Mouse (Mus musculus) neural tube, embryonic 10.5 days (tissue): ENCODE measurements at regions not wholly inside any gene's neighbourhood (a gene's known extent, or its start where the extent isn't known, plus 50 kb on each side); places are given as distances from the start of the nearest gene placed in this dataset.

Experiments used
- DNase-seq: peaks from one replicate; pipeline ENCODE4 v3.0.0-alpha.2; 2017; ENCODE audit warnings: low spot score; ENCODE audit errors: extremely low spot score

- no peak for DNase-seq
These were observed 671.8 kb downstream of the 5730522E02Rik start for GRCm38 (mm10) chr11:25538641-25539258.

DNA sequence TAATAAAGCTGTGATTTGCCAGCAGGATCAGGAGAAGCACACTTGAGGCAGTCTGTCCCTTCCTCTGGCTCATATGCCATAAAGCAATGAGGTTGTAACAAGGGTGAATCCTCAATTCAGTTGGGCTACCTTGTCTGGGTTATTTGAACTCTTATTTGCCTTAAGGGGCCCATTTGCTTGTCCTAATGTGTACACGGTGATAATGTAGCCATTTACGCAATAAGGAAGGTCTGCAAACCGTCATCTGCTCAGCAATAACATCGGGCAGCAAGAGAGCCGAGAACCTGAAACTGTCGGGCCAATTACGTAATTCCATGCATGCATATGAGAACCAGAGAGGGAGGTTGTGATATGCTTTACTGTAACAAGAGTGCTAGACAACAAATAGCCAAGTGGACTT lies 674.5 kb downstream of the 5730522E02Rik start:
- no peak for DNase-seq

GRCm38 (mm10) chr11:25533081-25533480 lies 677.5 kb downstream of the 5730522E02Rik start:
- no peak for DNase-seq

DNA sequence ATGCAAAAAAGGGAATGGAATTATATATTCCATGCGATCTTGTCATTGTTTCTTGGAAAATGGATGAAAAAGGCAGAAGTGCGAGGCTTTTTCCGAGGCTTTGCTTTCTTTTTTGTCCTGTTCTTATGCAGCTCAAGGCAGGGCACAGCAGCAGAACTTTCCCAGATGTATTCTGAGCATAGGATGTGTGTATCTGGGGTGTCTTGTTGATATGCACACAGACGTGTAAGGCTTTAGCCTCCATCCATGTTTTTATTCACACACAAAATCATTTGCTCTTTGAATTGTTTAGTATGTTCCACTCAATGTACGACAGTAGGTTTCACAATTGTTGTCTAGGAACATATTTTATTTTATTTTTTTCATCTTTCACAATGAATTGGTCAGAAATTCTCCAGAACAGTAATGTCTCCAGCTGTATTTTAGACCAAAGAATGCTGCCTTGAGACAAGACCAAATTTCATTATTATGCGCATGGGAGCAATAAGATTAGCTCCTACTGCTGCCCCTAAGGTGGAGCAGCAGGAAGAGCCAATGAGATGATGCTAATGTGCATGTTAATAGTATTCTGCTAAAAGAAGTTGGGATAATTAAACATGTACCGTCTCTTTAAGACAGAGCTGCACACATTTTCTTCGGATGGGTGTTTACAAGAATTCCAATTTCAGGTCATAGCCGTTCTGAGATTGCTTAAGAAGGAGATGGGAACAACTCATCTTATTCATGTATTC lies 678.7 kb downstream of the 5730522E02Rik start:
- no peak for DNase-seq

DNA sequence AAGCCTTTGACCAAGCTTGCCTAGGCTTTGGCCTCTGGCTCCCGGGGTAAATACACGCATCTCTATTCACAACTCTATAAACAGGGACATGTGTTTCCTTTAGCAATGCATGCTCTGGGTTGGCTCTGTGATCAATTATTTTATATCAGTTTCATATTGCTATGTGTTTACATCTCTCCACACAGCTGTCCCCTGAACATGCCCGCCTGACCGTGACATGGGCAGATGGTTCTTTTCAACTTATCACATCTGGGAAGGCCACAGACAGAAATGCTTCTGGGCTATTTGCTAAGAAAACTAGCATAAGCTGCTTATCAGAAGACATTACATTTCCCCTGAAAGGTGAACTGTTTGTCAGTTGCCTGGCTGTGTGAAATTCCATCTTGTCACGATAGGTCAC lies 682.5 kb downstream of the 5730522E02Rik start:
- no peak for DNase-seq

DNA sequence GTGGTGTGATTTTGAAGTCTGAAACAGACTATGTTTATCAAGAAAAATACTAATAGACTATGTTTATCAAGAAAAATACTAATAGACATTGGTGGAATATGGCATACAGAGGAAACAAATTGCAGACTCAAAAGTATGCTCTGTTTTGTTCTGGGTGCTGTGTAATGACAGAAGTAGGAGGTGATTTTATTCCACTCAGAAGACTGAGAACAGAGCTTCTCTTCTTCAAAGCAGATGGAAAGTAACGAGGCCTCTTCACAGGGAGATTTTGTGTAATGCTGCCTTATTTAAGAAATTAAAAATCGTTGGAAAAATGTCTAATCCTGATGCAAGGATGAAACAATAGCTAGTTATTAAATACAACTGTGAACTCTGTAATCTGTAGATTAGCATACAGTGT lies 691.7 kb downstream of the 5730522E02Rik start:
- DNase-seq: no peak

DNA sequence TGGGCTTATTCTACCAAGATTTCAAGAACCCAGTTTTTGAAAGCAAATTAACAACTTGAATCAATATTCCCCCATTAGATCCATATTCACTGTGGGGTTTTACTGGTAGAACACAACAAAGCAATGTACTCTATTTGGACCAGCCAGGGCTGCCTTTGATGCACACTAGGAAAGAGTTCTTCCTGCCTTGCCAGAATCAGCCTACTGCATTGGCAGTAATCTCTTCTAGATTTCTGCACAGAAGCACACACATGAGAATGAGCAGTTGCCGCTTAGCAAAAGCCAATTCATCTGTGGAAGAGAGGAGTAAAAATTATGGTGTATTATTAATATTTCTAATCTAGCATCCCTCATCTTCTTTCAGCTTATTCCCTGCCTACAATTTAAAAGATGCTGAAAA lies 692.4 kb downstream of the 5730522E02Rik start:
- DNase-seq: no peak

- DNase-seq: no peak
These were observed 705.1 kb downstream of the 5730522E02Rik start for GRCm38 (mm10) chr11:25505500-25505899.

GRCm38 (mm10) chr11:25473682-25474365 lies 736.7 kb downstream of the 5730522E02Rik start:
- no peak for DNase-seq

DNA sequence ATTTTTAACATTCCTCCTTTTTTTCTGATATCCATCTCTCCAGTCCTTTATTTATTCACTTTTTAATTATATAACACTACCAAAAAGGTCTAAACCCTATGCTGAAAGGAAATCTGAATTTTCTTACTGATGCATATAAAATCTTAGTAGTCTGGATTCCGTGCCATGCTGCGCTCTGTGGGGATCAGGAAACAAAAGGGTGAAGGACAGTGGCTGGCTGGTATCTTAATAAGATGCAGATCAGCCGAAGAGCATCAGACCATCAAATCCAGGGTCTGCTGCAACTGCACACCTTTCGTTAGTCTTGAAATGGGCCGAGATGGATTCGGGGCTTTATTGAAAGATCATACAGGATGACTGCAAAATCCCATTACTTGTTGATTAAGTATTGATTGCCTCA lies 740.7 kb downstream of the 5730522E02Rik start:
- DNase-seq: no peak

DNA sequence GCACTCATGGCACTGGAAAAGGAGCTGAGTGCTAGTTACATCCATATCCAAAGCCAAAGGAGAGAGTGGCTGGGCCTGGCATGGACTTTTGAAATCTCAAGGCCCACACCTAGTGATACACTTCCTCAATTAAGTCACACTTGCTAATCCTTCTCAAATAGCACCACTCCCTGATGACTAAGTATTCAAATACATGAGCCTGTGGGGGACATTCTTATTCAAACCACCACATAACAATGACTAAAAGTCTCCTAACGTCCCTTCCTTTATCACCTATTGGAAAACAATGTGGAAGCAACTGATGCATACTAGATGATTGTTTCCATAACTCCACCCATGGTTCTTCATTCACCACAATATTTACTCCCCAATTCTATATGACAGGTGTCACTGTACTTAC lies 773.4 kb downstream of the 5730522E02Rik start:
- DNase-seq: no peak

DNA sequence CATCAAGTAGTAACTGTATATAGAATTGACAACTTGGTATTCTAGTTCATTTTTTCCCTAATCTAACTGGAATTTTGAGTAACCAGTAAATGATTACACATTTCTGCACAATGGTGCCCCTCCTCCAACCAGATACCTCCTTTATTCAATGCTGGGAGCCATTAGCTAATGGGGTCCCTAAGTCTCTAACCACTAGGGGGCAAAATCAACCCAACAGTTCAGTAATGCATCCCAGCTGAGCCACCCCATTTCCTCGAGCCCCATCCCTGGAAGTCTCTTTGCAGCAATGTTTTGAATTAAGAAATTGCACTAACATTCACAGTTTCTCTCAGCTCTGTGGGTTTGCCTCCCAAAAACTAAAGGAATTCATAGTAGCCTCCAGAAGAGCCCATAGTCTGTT lies 774.9 kb downstream of the 5730522E02Rik start:
- DNase-seq: no peak

- no peak for DNase-seq
These were observed 787.4 kb downstream of the 5730522E02Rik start for GRCm38 (mm10) chr11:25423186-25423585.

DNA sequence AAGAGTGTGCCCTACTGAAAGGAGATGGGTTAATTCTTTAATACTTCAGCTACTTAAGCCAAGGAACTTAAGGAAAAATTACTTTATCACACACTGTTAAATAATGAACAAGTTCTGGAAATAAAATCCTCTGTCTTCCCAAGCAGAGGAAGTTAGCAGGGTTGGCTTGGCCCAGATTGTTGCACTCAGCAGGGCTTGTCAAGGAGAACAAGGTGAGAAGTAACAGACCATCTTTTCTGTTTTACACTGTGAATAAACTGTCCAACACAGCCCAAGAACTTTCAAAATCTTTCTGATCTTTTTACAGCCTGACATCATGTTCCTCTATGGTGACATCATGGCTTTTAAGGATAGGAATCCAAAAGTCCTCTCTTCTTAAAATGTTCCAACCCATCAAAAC lies 789.1 kb downstream of the 5730522E02Rik start:
- DNase-seq: no peak

GRCm38 (mm10) chr11:25410403-25411090 lies 800.0 kb downstream of the 5730522E02Rik start:
- DNase-seq: no peak

GRCm38 (mm10) chr11:25391649-25392048 lies 818.9 kb downstream of the 5730522E02Rik start:
- DNase-seq: no peak

- DNase-seq: no peak
These were observed 843.5 kb downstream of the 5730522E02Rik start for GRCm38 (mm10) chr11:25367111-25367510.

- DNase-seq: no peak
These were observed 845.1 kb downstream of the 5730522E02Rik start for GRCm38 (mm10) chr11:25365433-25365832.

GRCm38 (mm10) chr11:25359723-25360122 lies 850.8 kb downstream of the 5730522E02Rik start:
- no peak for DNase-seq

DNA sequence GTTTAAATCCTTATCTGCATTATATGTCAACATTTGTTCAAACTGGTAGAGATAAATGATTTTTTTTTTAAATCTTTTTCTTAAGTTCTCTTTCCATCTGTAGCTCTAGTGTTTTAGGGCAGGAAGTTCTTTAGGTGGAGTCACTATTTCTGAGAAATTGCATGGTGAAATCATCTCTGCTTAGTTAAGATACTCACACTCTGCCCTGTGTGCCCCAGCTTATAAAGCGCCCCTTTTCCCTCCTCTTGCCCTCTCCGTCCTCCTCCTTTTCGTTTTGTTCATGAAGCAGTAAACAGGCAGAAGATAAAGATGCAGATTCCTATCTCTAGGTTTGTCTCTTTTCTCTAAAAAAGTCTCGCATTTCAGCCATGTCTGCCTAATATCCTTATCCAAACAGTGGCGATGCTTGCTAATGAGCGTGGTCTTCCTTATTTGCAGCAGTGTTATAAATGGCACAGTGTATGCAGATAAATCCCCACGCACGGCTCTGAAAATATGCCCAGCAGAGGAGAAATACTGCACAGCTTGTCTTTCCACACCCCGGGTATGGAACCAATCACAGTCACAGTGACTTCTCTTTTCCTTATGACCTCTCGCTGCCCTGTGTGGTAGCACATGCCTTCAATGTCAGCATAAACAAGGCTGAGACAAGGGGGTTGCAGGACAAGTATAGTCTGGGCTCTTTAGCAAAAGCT lies 852.7 kb downstream of the 5730522E02Rik start:
- DNase-seq: peak; percentile 43
